Mouse (Mus musculus) MEL (cell line): ENCODE measurements at regions not wholly inside any gene's neighbourhood (a gene's known extent, or its start where the extent isn't known, plus 50 kb on each side); places are given as distances from the start of the nearest gene placed in this dataset.

ENCODE experiments used
- CTCF ChIP-seq, 3 experiments: IDR thresholded peaks in 2 of 3; conservative IDR thresholded peaks in 1 of 3; 2 replicates each; pipeline ENCODE4 v1.5.1; 2011 to 2012; ENCODE audit warnings: low read length in 3 of 3, low read depth in 2 of 3, mild to moderate bottlenecking in 2 of 3, improper control_type of control experiment in 1 of 3, inconsistent platforms in 1 of 3, mixed read lengths in 1 of 3, moderate library complexity in 1 of 3; ENCODE audit not compliant: control insufficient read depth in 1 of 3, insufficient read depth in 1 of 3, poor library complexity in 1 of 3, severe bottlenecking in 1 of 3
- ETS1 ChIP-seq: IDR thresholded peaks from 2 replicates; pipeline ENCODE4 v1.6.1; 2012; ENCODE audit warnings: low read depth, mild to moderate bottlenecking, inconsistent platforms, low read length, improper control_type of control experiment, moderate library complexity
- MXI1 ChIP-seq: IDR thresholded peaks from 2 replicates; pipeline ENCODE4 v1.6.1; 2011; ENCODE audit warnings: mild to moderate bottlenecking, low read depth, low read length, improper control_type of control experiment
- POLR2AphosphoS2 ChIP-seq: IDR thresholded peaks from 2 replicates; pipeline ENCODE4 v1.6.1; 2011; ENCODE audit warnings: low read length, improper control_type of control experiment
- TCF12 ChIP-seq: IDR thresholded peaks from 2 replicates; pipeline ENCODE4 v1.6.1; 2014; ENCODE audit warnings: low read depth, mild to moderate bottlenecking, inconsistent platforms, low read length, improper control_type of control experiment, moderate library complexity

- TF ChIP-seq CTCF (IDR thresholded peaks at IDR 0.05 in 2 of 3, conservative IDR thresholded peaks at IDR 0.05 in 1 of 3; ENCODE audit: control insufficient read depth in 1 of 3, insufficient read depth in 1 of 3, low read depth in 2 of 3, low read length in 3 of 3, poor library complexity in 1 of 3, severe bottlenecking in 1 of 3) = no peak
- TF ChIP-seq TCF12 = no peak
- TF ChIP-seq MXI1 = no peak
- TF ChIP-seq ETS1 = no peak
- TF ChIP-seq POLR2AphosphoS2 = no peak
These were observed 79.8 kb upstream of the Rpl38 start for GRCm38 (mm10) chr11:114588554-114588953.
